Mouse (Mus musculus) c-Kit-negative CD71-positive TER-119-positive erythroid progenitor cells, embryonic 14.5 days (primary cell): Measurements from ENCODE around the gene 6030468B19Rik.
"Not testable (repeated sequence)": the region's sequence is repeated elsewhere in the genome, so short reads cannot be mapped to it uniquely, and the experiment has no call there.

Source experiments
- DNase-seq: peaks from one replicate; pipeline ENCODE4 v3.0.0-alpha.2; 2013; ENCODE audit warnings: low read depth, low spot score

Gene 6030468B19Rik

GRCm38 (mm10) chr11:117778851-117779433 is 18.5 kb upstream of the 6030468B19Rik start:
- DNase-seq = no peak

DNA sequence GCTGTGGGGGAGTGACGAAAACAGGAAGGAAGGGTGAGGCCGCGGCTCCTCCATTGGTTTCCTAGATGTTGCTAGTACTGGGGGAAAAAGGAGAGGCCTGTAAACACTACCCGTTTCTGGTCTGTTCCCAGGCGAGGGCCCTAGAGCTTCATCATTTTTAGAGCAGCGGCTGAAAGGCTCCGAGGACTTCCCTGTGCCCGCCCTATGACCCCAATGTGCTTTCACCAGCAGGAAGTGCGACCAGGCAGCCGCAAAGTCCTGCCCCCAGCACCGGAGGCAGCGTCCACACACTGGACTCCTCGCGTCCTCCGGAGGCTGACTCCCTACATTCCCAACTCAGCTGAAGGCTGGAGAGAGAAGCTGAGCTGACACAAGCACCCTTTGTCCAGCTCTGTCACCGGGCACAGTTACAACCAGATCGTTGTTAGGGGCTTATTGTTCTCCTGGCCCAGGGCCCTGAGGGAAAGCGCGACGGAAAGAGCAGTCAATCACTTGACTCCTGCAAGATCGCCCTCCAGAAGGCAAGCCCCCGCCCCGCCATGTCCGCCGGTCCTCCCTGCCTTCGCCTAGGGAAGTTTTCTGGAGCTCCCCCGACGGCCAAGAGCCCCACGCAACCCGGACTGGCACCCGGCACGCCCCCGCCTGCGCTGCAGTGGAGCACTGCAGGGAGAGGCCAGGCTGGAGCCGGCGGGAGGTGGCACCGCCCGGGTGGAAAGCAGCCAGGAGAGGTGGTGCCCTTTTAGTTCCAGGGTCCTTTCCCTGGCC is 17.8 kb upstream of the 6030468B19Rik start:
- no peak for DNase-seq

GRCm38 (mm10) chr11:117780199-117780515 is 17.3 kb upstream of the 6030468B19Rik start:
- DNase-seq = no peak

DNA sequence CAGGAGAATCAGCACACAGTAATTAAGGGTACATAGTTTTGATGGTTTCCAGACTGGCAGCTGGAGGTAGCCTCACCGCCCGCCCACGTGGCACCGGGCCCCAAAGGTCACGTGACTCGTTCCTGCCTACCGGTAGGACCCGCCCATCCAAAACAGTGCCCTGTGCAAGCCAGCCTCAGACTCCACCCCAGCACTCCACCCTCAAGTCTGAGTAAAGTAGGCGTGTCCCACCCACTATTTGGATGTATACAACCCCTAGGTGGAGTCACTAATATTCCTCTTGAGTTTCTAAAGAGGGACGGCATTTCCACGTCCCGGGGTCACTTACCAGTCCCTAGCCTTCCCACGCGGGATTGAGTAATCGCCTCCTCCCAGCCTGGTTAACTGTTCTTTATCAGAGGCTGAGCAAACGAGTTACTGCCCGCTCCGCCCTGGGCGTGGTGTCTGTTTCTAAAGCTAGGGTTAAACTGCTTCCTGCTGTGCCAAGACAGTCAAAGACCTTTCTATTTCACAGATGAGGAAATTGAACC is 16.8 kb upstream of the 6030468B19Rik start:
- peak; percentile 91 for DNase-seq

GRCm38 (mm10) chr11:117781199-117781821 is 16.1 kb upstream of the 6030468B19Rik start:
- peak; percentile 57 for DNase-seq

DNA sequence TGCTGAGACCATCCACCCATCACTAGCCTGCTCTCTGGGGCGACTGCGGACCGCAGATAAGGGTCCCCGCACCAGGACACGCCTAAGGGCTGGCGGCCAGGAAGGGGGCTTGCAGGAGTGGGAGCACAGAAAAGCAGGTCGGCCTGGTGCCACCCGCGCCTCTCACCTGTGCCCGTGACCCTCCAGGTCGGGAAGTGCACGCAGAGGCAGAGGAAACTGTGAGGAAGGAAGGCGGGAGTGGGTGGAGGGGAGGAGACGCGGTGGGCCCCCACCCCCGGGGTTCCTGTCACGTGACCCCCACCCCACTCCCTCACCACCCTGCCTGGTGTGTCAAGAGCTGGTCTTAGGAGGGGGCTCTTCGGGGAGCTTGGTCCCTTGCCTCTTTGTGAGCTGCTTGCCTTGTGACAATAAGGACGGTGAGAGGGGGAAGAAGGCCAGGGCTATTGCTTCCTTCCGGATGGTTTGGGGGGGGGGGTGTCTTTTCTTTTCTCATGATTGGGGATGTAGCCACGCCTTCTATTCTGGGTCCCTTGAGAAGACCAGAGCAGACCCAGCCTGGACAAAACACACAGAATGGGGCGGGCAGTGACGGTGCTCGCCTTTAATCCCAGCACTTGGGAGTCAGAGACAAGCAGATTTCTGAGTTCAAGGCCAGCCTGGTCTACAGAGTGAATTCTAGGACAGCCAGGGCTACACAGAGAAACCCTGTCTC is 15.3 kb upstream of the 6030468B19Rik start, which contains the start of the genes Tmc8 and Tmc6:
Gene Tmc8, plus strand, starts transcription at position 84 of the 712 bp plus-strand sequence.
Gene Tmc6, minus strand, starts transcription at position 206 of the 712 bp plus-strand sequence.
- no peak for DNase-seq

GRCm38 (mm10) chr11:117782705-117783034 is 14.8 kb upstream of the 6030468B19Rik start:
- no peak for DNase-seq

- DNase-seq = no peak
Observed at GRCm38 (mm10) chr11:117783089-117783488, 14.4 kb upstream of the 6030468B19Rik start.

DNA sequence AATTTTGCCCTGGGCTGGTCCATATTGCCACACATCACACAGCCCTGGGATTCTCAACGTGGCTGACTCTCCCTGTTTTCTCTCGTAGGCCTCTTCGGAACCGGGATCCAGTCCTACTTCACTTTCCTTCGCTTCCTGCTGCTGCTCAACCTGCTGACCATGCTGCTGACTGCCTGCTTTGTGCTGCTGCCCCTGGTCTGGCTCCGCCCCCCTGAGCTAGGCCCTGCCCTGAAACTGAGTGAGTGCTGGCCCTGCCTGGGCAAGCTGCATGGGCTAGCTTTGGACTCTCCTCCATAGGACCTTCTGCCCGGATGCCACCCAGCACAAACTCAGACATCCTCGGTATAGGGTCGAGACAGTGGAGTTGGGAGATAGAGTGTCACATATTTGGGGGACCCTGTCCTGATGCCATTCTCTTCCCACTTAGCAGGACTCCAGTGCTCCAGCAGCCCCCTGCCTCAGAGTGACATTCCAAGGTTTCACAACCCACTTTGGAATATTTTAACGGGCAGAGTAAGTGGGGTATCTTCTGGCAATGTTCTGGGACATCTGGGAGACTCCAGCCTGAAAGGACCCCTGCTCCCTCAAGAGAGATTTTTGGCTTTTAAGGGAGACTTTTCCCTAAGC is 13.7 kb upstream of the 6030468B19Rik start:
- no peak for DNase-seq

GRCm38 (mm10) chr11:117786294-117786693 is 11.2 kb upstream of the 6030468B19Rik start:
- DNase-seq = no peak

GRCm38 (mm10) chr11:117788481-117788880 is 9.0 kb upstream of the 6030468B19Rik start:
- not testable (repeated sequence) for DNase-seq

GRCm38 (mm10) chr11:117790286-117790685 is 7.2 kb upstream of the 6030468B19Rik start:
- peak; percentile 73 for DNase-seq

DNA sequence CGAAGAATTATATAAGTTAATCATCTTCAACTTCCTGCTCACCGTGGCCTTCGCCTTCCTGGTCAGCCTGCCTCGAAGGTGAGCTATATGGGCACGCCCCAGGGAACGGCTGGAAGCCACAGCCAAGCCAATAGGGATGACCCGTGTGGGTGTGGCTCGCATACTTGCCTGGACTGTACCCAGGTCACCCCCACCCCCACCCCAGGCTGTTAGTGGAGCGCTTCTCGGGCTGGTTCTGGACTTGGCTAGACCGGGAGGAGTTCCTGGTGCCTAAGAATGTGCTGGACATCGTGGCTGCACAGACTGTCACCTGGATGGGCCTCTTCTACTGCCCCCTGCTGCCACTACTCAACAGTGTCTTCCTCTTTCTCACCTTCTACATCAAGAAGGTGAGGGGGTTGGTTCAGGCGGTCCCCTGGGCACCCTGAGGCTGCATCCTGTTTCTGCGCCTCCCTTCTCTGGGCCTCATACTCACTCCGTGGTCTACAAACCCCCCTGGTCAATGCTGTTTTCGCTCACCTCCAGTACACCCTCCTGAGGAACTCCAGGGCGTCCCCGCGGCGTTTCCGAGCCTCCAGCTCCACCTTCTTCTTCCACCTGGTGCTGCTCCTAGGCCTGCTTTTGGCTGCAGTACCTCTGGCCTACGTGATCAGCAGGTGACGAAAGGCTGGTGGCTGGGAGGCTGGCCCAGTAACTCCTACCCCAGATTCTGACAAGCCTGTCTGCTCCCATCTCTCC is 6.6 kb upstream of the 6030468B19Rik start:
- peak; percentile 63 for DNase-seq

GRCm38 (mm10) chr11:117791441-117791761 is 6.1 kb upstream of the 6030468B19Rik start:
- DNase-seq = no peak

GRCm38 (mm10) chr11:117792281-117792888 is 5.1 kb upstream of the 6030468B19Rik start:
- peak; percentile 94 for DNase-seq

DNA sequence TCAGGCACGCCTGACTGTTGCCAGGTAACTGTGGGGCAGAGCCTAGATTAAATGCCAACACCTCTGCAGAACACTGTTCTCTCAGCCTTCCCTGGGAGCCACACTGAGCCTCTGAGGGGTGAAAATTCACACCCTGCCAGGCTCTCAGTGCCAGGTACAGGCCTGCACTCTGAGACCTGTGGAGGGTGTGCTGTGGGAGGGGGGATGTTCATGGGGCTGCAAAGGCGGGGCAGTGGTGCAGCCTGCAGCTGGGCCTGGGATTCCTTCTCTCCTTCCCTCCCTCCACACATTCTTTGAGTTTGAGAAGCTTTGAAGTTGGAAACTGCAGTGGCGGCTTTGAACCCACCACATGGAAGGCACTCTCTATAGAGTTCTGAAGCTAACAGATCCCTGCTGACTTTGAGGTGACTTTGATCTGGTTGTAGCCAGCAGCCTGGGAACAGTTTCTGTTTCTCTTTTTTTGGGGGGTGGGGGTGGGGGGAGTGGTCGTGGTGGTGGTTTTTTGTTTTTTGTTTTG is 3.4 kb upstream of the 6030468B19Rik start:
- DNase-seq = no peak

DNA sequence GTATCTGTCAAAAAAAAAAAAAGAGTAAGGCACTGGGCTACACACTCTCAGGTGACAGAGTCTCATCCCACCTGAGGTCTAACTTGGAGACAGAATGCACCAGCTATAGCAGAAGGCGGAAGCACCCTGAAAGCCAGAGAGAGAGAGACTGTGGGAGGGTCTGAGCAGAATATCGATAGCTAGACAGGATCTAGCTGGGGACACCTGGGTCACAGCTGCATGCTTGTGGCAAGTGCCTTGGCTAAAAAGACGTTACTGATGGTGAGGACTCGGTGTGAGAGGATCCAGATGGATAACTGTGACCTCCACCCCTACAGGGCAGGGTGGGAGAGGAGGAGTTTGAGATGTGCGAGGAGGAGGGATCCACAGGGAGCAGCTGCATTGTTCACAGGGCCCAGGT is 506 bp upstream of the 6030468B19Rik start:
- no peak for DNase-seq

DNA sequence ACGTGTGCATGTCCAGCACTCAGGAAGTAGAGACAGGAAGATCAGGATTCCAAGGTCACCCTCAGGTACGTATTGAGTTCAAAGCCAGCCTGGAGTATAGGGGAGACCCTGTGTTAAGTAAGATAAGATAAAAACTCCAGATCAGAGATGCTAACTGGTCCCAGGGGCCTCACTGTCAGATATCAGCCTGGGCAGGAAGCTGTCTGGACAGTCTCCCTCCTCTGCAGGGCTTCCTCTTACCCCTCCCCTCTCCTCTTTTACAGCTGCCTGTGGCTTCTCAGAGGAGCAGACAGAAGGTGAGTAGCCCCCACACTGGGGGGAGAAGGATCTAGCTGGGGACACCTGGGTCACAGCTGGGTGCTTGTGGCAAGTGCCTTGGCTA is 691 bp downstream of the 6030468B19Rik start:
- no peak for DNase-seq

DNA sequence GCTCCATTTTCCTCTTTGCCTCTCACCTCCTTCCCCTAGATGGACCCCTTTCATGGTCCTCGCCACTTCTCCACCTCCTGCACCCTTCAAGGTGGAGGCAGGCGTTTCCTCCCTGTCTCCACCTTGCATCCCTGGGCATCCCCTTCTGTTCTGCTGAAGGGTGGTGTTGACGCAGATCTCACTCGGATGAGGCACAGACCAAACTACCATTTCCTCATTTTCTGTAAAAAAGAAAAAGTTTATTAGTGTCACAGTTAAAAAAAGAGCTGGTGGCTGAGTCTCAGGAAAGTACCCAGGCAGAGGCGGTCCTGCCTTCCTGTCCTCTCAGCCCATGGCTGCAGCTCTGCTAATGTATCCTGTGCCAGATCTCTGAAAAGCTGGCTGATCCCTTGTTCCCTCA is 1.7 kb downstream of the 6030468B19Rik start:
- no peak for DNase-seq

DNA sequence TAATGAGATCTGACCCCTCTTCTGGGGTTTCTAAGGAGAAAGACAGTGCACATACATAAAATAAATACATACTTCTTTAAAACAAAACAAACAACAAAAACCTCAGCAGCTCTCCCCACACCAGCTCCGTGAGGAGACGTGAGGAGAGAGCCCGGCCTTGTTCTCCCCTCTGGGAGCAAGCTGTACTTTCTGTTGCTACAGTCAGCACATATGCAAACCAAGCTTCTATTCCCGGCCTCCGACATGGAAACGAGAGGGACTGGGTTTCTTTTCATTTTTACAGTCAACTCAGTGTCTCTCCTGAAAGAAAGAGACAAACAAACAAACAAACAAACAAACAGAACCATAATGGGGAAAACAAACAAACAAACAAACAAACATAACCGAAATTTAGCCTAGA is 2.6 kb downstream of the 6030468B19Rik start:
- no peak for DNase-seq
